Mouse (Mus musculus): Measurements from ENCODE around the gene Dip2c. TPM values are rescaled to one million over a fixed set of nuclear protein-coding genes. Genes with fewer than 3 reads are reported as not detected.

Gene Dip2c
- total and polyA plus RNA-seq, 3 experiments = under 0.01 TPM; not detected in 2

DNA sequence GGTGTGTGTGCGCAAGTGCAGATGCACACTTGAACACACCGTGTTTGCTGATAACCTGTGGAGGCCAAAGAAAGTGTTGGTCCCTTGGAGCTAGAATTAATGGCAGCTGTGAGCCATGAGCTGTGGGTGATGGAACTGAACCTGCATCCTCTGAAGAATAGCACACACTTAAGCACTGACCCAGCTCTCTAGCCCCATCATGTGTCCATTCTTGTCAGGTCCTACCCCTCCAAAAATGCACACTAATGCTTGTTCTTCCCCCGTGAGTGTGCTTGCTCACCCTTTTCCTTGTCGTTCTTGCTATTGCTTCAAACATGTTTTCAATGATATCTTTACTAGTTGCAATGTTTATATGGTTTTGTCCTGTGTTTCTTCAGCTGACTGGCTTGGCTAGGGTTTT lies 360.2 kb downstream of the Dip2c start:
- H3K36me3 ChIP-seq (replicated peaks) = no peaks in the 10 kb centered on the region
- no peak for DNase-seq (ENCODE audit: low spot score)
- TF ChIP-seq CTCF (IDR thresholded peaks at IDR 0.05; ENCODE audit: low read depth, low read length) (no peak), GATA1 (IDR thresholded peaks at IDR 0.05; ENCODE audit: borderline replicate concordance, low read length) (no peak), GATA2 (IDR thresholded peaks at IDR 0.05; ENCODE audit: borderline replicate concordance, low read depth, low read length) (no peak), POLR2AphosphoS5 (IDR thresholded peaks at IDR 0.05; ENCODE audit: insufficient replicate concordance, low read depth, low read length) (no peak), TAL1 (conservative IDR thresholded peaks at IDR 0.05; ENCODE audit: low read depth, low read length) (no peak)
- H3K4me3 ChIP-seq (ENCODE audit: low read depth, low read length) = no peak overlapping the region
- H3K9me3 ChIP-seq (replicated peaks) = no peaks in the 10 kb centered on the region
- ATAC-seq (ENCODE audit: extremely low read depth, insufficient number of reproducible peaks, low FRiP score, poor library complexity, severe bottlenecking) = no peak
- no peaks in the 10 kb centered on the region for H3K27me3 ChIP-seq (ENCODE audit: insufficient read depth, low read length)
- no peaks in the 10 kb centered on the region for H3K4me1 ChIP-seq (ENCODE audit: insufficient read depth, low read depth, low read length)

DNA sequence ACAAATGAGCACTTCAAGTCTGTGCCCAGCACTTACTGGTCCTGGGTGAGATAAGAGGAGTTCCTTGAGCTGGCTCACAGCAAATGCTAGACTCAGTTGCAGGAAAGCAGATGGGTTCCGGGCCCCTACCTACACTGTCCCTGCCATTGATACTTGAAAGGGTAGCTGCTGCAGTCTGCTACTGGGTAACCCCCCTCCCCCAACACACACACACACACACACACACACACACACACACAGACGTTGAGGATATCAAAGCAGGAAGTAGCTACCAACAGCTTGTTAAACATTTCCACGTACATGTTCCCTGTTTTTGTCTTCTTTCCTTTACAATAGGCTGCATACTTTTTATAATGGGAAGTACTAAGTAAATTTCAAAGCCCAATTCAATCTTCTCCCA lies 361.6 kb downstream of the Dip2c start:
- Histone ChIP-seq H3K9me3 (replicated peaks) (no peaks in the 10 kb centered on the region), H3K36me3 (replicated peaks) (no peaks in the 10 kb centered on the region), H3K4me3 (ENCODE audit: low read depth, low read length) (no peak overlapping the region), H3K27me3 (ENCODE audit: insufficient read depth, low read length) (no peaks in the 10 kb centered on the region), H3K4me1 (ENCODE audit: insufficient read depth, low read depth, low read length) (no peaks in the 10 kb centered on the region)
- DNase-seq (ENCODE audit: low spot score) = no peak
- no peak for ATAC-seq (ENCODE audit: extremely low read depth, insufficient number of reproducible peaks, low FRiP score, poor library complexity, severe bottlenecking)
- TF ChIP-seq CTCF (IDR thresholded peaks at IDR 0.05; ENCODE audit: low read depth, low read length) = no peak
- TF ChIP-seq GATA2 (IDR thresholded peaks at IDR 0.05; ENCODE audit: borderline replicate concordance, low read depth, low read length) = no peak
- TF ChIP-seq POLR2AphosphoS5 (IDR thresholded peaks at IDR 0.05; ENCODE audit: insufficient replicate concordance, low read depth, low read length) = no peak
- no peak for TF ChIP-seq TAL1 (conservative IDR thresholded peaks at IDR 0.05; ENCODE audit: low read depth, low read length)
- no peak for TF ChIP-seq GATA1 (IDR thresholded peaks at IDR 0.05; ENCODE audit: borderline replicate concordance, low read length)

DNA sequence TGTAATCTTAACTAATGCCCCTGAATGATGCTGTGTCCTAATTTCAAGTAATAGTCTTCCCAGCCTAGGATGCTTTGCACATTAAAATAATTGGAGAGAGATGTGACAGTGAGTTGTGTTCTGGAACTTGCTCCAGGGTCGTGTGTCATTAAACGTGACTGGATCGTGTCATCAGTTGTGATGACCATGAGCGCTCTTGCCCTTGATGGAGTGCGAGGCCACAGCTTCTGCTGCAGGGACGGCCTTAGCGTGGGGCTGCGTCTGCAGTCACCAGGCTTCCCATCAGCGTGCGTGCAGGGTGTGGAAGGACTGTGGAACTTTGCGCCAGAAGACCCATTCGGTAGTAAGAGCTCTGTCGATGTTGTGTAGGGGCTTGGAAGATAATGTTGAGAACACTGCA lies 372.4 kb downstream of the Dip2c start:
- Histone ChIP-seq H3K36me3 (replicated peaks) (no peaks in the 10 kb centered on the region), H3K4me3 (ENCODE audit: low read depth, low read length) (no peak overlapping the region), H3K9me3 (replicated peaks) (no peaks in the 10 kb centered on the region), H3K4me1 (ENCODE audit: insufficient read depth, low read depth, low read length) (no peaks in the 10 kb centered on the region), H3K27me3 (ENCODE audit: insufficient read depth, low read length) (peaks cover 7% of the 10 kb centered on the region; the same call in 1 of the 2 replicates)
- TF ChIP-seq CTCF (IDR thresholded peaks at IDR 0.05; ENCODE audit: low read depth, low read length) = no peak
- no peak for TF ChIP-seq GATA1 (IDR thresholded peaks at IDR 0.05; ENCODE audit: borderline replicate concordance, low read length)
- no peak for TF ChIP-seq GATA2 (IDR thresholded peaks at IDR 0.05; ENCODE audit: borderline replicate concordance, low read depth, low read length)
- no peak for TF ChIP-seq POLR2AphosphoS5 (IDR thresholded peaks at IDR 0.05; ENCODE audit: insufficient replicate concordance, low read depth, low read length)
- TF ChIP-seq TAL1 (conservative IDR thresholded peaks at IDR 0.05; ENCODE audit: low read depth, low read length) = no peak
- ATAC-seq (ENCODE audit: extremely low read depth, insufficient number of reproducible peaks, low FRiP score, poor library complexity, severe bottlenecking) (no peak), DNase-seq (ENCODE audit: low spot score) (no peak)

DNA sequence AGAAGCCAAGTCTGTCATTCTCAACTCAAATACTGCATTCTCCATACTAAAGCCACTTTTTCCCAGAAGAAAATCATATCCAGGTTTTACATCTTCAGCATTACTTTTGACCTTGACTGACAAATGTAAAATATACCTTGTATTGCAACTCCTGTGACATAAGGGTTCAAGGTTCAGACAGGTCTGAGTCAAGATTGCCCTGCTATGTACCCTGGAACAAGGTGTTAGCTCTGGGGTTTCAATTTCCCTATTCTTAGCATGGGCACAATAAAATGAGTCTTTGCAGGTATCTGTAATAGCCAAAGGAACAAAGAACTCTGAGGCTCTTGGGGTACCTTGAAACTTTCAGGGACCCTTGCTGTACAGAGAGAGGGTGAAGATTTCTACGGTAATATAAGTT lies 373.6 kb downstream of the Dip2c start:
- ATAC-seq (ENCODE audit: extremely low read depth, insufficient number of reproducible peaks, low FRiP score, poor library complexity, severe bottlenecking) (no peak), DNase-seq (ENCODE audit: low spot score) (no peak)
- H3K4me1 ChIP-seq (ENCODE audit: insufficient read depth, low read depth, low read length) = no peaks in the 10 kb centered on the region
- TF ChIP-seq POLR2AphosphoS5 (IDR thresholded peaks at IDR 0.05; ENCODE audit: insufficient replicate concordance, low read depth, low read length) = no peak
- no peak for TF ChIP-seq CTCF (IDR thresholded peaks at IDR 0.05; ENCODE audit: low read depth, low read length)
- no peak for TF ChIP-seq TAL1 (conservative IDR thresholded peaks at IDR 0.05; ENCODE audit: low read depth, low read length)
- no peak for TF ChIP-seq GATA1 (IDR thresholded peaks at IDR 0.05; ENCODE audit: borderline replicate concordance, low read length)
- no peak for TF ChIP-seq GATA2 (IDR thresholded peaks at IDR 0.05; ENCODE audit: borderline replicate concordance, low read depth, low read length)
- H3K9me3 ChIP-seq (replicated peaks) = no peaks in the 10 kb centered on the region
- H3K36me3 ChIP-seq (replicated peaks) = no peaks in the 10 kb centered on the region
- H3K27me3 ChIP-seq (ENCODE audit: insufficient read depth, low read length) = peaks cover 11% of the 10 kb centered on the region; the same call in 1 of the 2 replicates
- H3K4me3 ChIP-seq (ENCODE audit: low read depth, low read length) = no peak overlapping the region

GRCm38 (mm10) chr13:9650580-9650979 lies 374.3 kb downstream of the Dip2c start:
- TF ChIP-seq GATA1 (IDR thresholded peaks at IDR 0.05; ENCODE audit: borderline replicate concordance, low read length) (no peak), TAL1 (conservative IDR thresholded peaks at IDR 0.05; ENCODE audit: low read depth, low read length) (no peak), CTCF (IDR thresholded peaks at IDR 0.05; ENCODE audit: low read depth, low read length) (no peak), POLR2AphosphoS5 (IDR thresholded peaks at IDR 0.05; ENCODE audit: insufficient replicate concordance, low read depth, low read length) (no peak), GATA2 (IDR thresholded peaks at IDR 0.05; ENCODE audit: borderline replicate concordance, low read depth, low read length) (no peak)
- Histone ChIP-seq H3K9me3 (replicated peaks) (no peaks in the 10 kb centered on the region), H3K27me3 (ENCODE audit: insufficient read depth, low read length) (peaks cover 7% of the 10 kb centered on the region; the same call in 1 of the 2 replicates), H3K4me3 (ENCODE audit: low read depth, low read length) (no peak overlapping the region), H3K36me3 (replicated peaks) (no peaks in the 10 kb centered on the region), H3K4me1 (ENCODE audit: insufficient read depth, low read depth, low read length) (no peaks in the 10 kb centered on the region)
- DNase-seq (ENCODE audit: low spot score) = no peak
- no peak for ATAC-seq (ENCODE audit: extremely low read depth, insufficient number of reproducible peaks, low FRiP score, poor library complexity, severe bottlenecking)

DNA sequence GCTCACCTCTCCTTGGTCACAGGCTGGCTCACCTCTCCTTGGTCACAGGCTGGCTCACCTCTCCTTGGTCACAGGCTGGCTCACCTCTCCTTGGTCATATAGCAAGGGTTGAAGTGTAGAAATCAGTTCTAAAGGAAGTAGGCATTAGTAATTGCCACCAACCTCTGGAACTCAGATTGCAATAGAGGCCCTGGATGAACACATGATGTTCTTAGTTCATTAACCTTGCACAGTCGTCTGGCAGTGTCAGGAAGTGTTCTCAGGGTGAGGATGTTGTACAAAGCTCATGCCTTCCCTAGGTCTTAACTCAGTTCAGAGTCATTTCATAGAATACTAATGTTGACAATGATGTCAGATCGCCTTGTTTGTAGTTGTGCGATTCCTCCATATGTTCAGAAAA lies 376.7 kb downstream of the Dip2c start:
- ATAC-seq (ENCODE audit: extremely low read depth, insufficient number of reproducible peaks, low FRiP score, poor library complexity, severe bottlenecking) (no peak), DNase-seq (ENCODE audit: low spot score) (no peak)
- H3K4me3 ChIP-seq (ENCODE audit: low read depth, low read length) = no peak overlapping the region
- TF ChIP-seq TAL1 (conservative IDR thresholded peaks at IDR 0.05; ENCODE audit: low read depth, low read length) (no peak), GATA1 (IDR thresholded peaks at IDR 0.05; ENCODE audit: borderline replicate concordance, low read length) (no peak), CTCF (IDR thresholded peaks at IDR 0.05; ENCODE audit: low read depth, low read length) (no peak), GATA2 (IDR thresholded peaks at IDR 0.05; ENCODE audit: borderline replicate concordance, low read depth, low read length) (no peak), POLR2AphosphoS5 (IDR thresholded peaks at IDR 0.05; ENCODE audit: insufficient replicate concordance, low read depth, low read length) (no peak)
- no peaks in the 10 kb centered on the region for H3K9me3 ChIP-seq (replicated peaks)
- no peaks in the 10 kb centered on the region for H3K36me3 ChIP-seq (replicated peaks)
- 0 out of 2 replicates have a peak, but pooled peaks cover 6% of the 10 kb centered on the region for H3K27me3 ChIP-seq (ENCODE audit: insufficient read depth, low read length)
- H3K4me1 ChIP-seq (ENCODE audit: insufficient read depth, low read depth, low read length) = no peaks in the 10 kb centered on the region
